Comparison of ENCODE assay signal across 9 mouse cellular contexts in the genomic region with DNA sequence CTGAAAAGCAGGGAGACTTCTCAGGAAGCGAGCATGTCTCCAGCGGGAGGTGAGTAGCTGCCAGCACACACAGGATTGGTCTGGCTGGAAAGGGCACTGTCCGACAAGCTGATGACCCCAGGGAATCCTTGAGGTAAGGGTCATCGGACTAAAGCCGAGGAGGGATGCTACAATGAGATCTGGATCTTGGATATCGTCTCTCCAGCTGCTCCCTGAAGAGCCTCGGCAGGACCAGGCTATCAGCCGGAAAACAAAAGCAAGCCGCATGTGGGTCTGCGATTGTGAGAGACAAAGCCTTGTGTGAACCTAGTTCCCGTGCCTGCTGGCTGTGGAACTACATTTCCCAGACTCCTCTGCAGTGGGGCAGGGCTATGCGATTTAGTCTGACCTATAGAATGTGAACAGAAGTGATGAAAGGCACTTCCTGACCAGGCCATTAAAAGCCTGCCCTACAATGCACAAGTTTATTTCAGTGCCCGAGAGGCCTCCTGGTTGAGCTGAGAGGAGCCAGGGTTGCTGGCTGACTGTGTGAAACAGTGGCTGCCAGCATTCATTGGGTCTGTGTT.
DNase-seq lines count a peak whose midpoint lies in the region; ATAC-seq and TF ChIP-seq lines count a peak whose summit lies in the region.
"Had no signal": no experiment of that assay in that cellular context is flagged by ENCODE, and none has a peak within 500 bp of the region (broad histone marks: within the 10 kb centered on the region; RNA-seq: fewer than 3 reads in every experiment).

No protein-coding gene starts in this region.

- no peak for TF ChIP-seq CTCF in brain, embryonic 14.5 days (IDR thresholded peaks at IDR 0.05; ENCODE audit: borderline replicate concordance, extremely low read depth, insufficient read depth, insufficient read length)

- no peaks in the 10 kb centered on the region for H3K36me3 ChIP-seq in forebrain, embryonic 11.5 days (ENCODE audit: control insufficient read depth, insufficient read depth, low read length)
- H3K36me3 ChIP-seq in hindbrain, embryonic 15.5 days, result no peaks in the 10 kb centered on the region

- WGBS in forebrain, embryonic 11.5 days, result under 1% methylated on average over 13 of the region's 13 CpGs
- 1% methylated on average over 13 of the region's 13 CpGs for WGBS in hindbrain, embryonic 15.5 days

- peaks cover 3% of the 10 kb centered on the region; the same call in 1 of the 2 replicates for H3K4me1 ChIP-seq in forebrain, embryonic 11.5 days (replicated peaks; ENCODE audit: control insufficient read depth, insufficient read depth, low read length)
- H3K4me1 ChIP-seq in hindbrain, embryonic 15.5 days (replicated peaks), result peaks cover 21% of the 10 kb centered on the region

- H3K9ac ChIP-seq in forebrain, embryonic 11.5 days (ENCODE audit: low read length), result peak overlapping the region; percentile 61
- peak overlapping the region; percentile 55 for H3K9ac ChIP-seq in hindbrain, embryonic 15.5 days

- TF ChIP-seq POLR2A in brain, embryonic 14.5 days (IDR thresholded peaks at IDR 0.05; ENCODE audit: borderline replicate concordance, extremely low read depth, insufficient read depth, insufficient read length, poor library complexity, severe bottlenecking), result no peak

- H3K27ac ChIP-seq in forebrain, embryonic 11.5 days (ENCODE audit: low read depth, low read length), result no peak overlapping the region; the same call in 1 of the 2 replicates
- H3K27ac ChIP-seq in hindbrain, embryonic 15.5 days (replicated peaks), result peak overlapping the region; percentile 94
- H3K27ac ChIP-seq: macrophage had no signal

- peak; percentile 100 for ATAC-seq in CD4-positive, CD25-positive, alpha-beta regulatory T cell, adult 4 months
- peak; percentile 96 for ATAC-seq in forebrain, embryonic 11.5 days (replicated peaks; ENCODE audit: low FRiP score)
- ATAC-seq in hindbrain, embryonic 15.5 days (ENCODE audit: low FRiP score, low read depth), result peak; percentile 93

- H3K4me2 ChIP-seq in forebrain, embryonic 11.5 days (ENCODE audit: low read depth, low read length, severe bottlenecking), result peak overlapping the region; percentile 48
- peak overlapping the region; percentile 64 for H3K4me2 ChIP-seq in hindbrain, embryonic 15.5 days

- peak; percentile 97 for DNase-seq in brain, embryonic 14.5 days (ENCODE audit: low read depth)
- DNase-seq in forebrain, embryonic 11.5 days (ENCODE audit: low spot score), result peak; percentile 87
- DNase-seq in layer of hippocampus, postnatal 36 days, result peak; percentile 57 to 62
- DNase-seq in lung, postnatal 14 days, result peak; percentile 52
- peak; percentile 73 for DNase-seq in right cerebral cortex, adult 18-20 months
- DNase-seq in ovary, adult 18-20 months (ENCODE audit: low spot score), result no peak

- no peaks in the 10 kb centered on the region for H3K27me3 ChIP-seq in forebrain, embryonic 11.5 days (ENCODE audit: control insufficient read depth, insufficient read depth, low read length)
- H3K27me3 ChIP-seq in hindbrain, embryonic 15.5 days, result no peaks in the 10 kb centered on the region

- H3K9me3 ChIP-seq in forebrain, embryonic 11.5 days (ENCODE audit: control insufficient read depth, low read length), result no peaks in the 10 kb centered on the region
- no peaks in the 10 kb centered on the region for H3K9me3 ChIP-seq in hindbrain, embryonic 15.5 days

- H3K4me3 ChIP-seq in forebrain, embryonic 11.5 days (ENCODE audit: low read depth, low read length), result peak overlapping the region; percentile 18
- H3K4me3 ChIP-seq in hindbrain, embryonic 15.5 days, result peak overlapping the region; percentile 36
